Mouse (Mus musculus) embryonic facial prominence, embryonic 11.5 days (tissue): Measurements from ENCODE around the gene Taar8c. TPM values are rescaled to one million over a fixed set of nuclear protein-coding genes. Genes with fewer than 3 reads are reported as not detected.
"Not testable (repeated sequence)": the region's sequence is repeated elsewhere in the genome, so short reads cannot be mapped to it uniquely, and the experiment has no call there.

Source experiments
- ATAC-seq: fragments of 200-750 bp; cut with Nextera tagmentation; replicated peaks from 2 replicates; pipeline ENCODE4 v1.8.0; 2017; ENCODE audit warnings: low read depth; ENCODE audit not compliant: insufficient number of reproducible peaks, low FRiP score, low TSS enrichment
- DNase-seq: peaks from one replicate; pipeline ENCODE4 v3.0.0-alpha.2; 2015; ENCODE audit warnings: low spot score
- H3K27ac ChIP-seq: fragments of 300-500 bp; sonication (generic); replicated peaks from 2 replicates; pipeline ENCODE4 v1.5.1; 2014; ENCODE audit warnings: mild to moderate bottlenecking, low read depth, low read length, control low read depth
- H3K27me3 ChIP-seq: fragments of 300-500 bp; sonication (generic); 2 replicates; pipeline ENCODE4 v1.6.1; 2014; ENCODE audit warnings: mild to moderate bottlenecking, low read length, moderate library complexity, mixed read lengths; ENCODE audit not compliant: control insufficient read depth, insufficient read depth
- H3K36me3 ChIP-seq: fragments of 300-500 bp; sonication (generic); replicated peaks from 2 replicates; pipeline ENCODE4 v1.6.1; 2014; ENCODE audit warnings: low read depth, mild to moderate bottlenecking, low read length, moderate library complexity, mixed read lengths; ENCODE audit not compliant: control insufficient read depth, insufficient read depth
- H3K4me1 ChIP-seq: fragments of 300-500 bp; sonication (generic); 2 replicates; pipeline ENCODE4 v1.6.1; 2014; ENCODE audit warnings: low read length, mixed read lengths; ENCODE audit not compliant: control insufficient read depth, insufficient read depth
- H3K4me2 ChIP-seq: fragments of 300-500 bp; sonication (generic); 2 replicates; pipeline ENCODE4 v1.6.1; 2014; ENCODE audit warnings: low read depth, mild to moderate bottlenecking, control low read depth, low read length, moderate library complexity
- H3K4me3 ChIP-seq: fragments of 300-500 bp; sonication (generic); 2 replicates; pipeline ENCODE4 v1.5.1; 2014; ENCODE audit warnings: low read depth, low read length, control low read depth
- H3K9ac ChIP-seq: fragments of 300-500 bp; sonication (generic); replicated peaks from 2 replicates; pipeline ENCODE4 v1.6.1; 2014; ENCODE audit warnings: mild to moderate bottlenecking, control low read depth, low read length
- H3K9me3 ChIP-seq: fragments of 300-500 bp; sonication (generic); replicated peaks from 2 replicates; pipeline ENCODE4 v1.6.1; 2016; ENCODE audit warnings: mild to moderate bottlenecking, low read length, inconsistent platforms, mixed read lengths; ENCODE audit not compliant: control insufficient read depth
- WGBS: fragments of 180-500 bp; shearing (Covaris S2); extraction: QIAGEN DNeasy Blood & Tissue Kit; methylation state at CpG from one replicate; pipeline ENCODE4 v1.1.7; 2014; 5-methylcytosine and 5-hydroxymethylcytosine counted together
- polyA plus RNA-seq: library from polyadenylated mRNA; unstranded; fragments of >200 nt; fragmentation: Nextera tagmentation; extraction: Ambion mirVana; gene quantifications from 2 replicates; pipeline ENCODE4 v1.2.1, GENCODE M21; 2014

Taar8c gene
- polyA plus RNA-seq, 1 experiment from 2014 or later = not detected

DNA sequence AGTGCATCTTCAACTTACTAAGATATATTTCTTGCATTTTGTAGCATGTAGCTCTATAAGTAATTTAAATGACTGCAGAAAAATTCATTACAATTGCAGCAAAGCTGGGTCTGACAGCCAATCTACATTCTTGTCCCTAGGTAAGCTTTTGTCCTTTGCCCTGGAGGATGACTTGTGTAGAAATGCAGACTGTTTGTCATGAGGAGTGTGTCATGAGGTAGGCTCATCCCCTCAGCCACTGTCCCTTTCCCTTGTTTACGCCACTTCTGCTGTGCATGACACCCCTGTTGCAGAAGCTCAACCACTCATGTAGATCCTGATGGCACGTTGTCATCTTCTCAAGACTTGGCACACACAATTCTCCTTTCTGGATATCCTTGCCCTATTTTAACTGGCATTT lies 14.5 kb downstream of the Taar8c start:
- Histone ChIP-seq H3K4me2 (no peak overlapping the region), H3K4me1 (no peaks in the 10 kb centered on the region), H3K36me3 (no peaks in the 10 kb centered on the region), H3K27ac (no peak overlapping the region), H3K27me3 (no peaks in the 10 kb centered on the region), H3K9me3 (no peaks in the 10 kb centered on the region), H3K4me3 (no peak overlapping the region), H3K9ac (no peak overlapping the region)
- DNase-seq (no peak), ATAC-seq (no peak)
- 93% methylated on average over 2 of the region's 2 CpGs for WGBS

DNA sequence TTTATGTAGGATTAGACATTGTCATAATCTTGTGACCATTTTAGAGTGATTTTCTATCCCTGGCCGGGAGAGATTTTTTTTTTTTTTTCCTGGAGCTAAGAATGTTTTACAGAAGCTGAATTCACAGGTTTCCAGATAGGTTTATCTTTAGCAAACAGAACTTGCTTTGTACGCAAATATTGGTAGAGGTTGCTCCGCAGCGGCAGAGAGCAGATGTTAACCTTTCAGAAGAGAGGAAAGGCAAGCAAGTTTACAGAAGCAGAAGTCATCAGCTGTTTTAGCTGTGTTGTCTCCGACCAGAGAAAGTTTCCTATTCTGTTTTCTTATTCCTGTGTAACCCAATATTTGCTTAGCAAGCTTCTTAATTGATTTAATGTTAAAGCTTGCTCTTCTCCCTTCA lies 15.2 kb downstream of the Taar8c start:
- H3K9me3 ChIP-seq = no peaks in the 10 kb centered on the region
- H3K4me3 ChIP-seq = no peak overlapping the region
- no peak overlapping the region for H3K9ac ChIP-seq
- ATAC-seq = no peak
- no peak overlapping the region for H3K4me2 ChIP-seq
- no peak for DNase-seq
- no peaks in the 10 kb centered on the region for H3K27me3 ChIP-seq
- no peaks in the 10 kb centered on the region for H3K36me3 ChIP-seq
- 83% methylated on average over 5 of the region's 5 CpGs for WGBS
- no peak overlapping the region for H3K27ac ChIP-seq
- H3K4me1 ChIP-seq = no peaks in the 10 kb centered on the region

DNA sequence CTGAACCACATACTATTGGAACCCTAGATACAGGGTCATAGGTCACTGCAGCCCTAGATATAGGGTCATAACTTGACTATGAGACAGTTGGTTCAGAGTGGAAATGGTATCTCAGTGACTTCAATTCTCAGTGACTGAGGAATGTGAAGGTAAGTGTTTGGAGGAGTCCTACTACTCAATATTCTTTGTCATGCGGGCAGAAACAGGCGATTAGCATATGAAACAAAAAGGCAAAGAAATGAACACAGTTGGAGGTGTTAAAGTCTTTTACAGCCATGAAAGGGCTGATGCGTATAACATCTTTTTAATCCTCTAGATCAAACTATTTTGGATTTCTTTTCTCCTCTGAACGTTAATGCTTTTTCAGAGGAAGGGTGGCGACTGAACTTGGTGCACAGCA lies 15.8 kb downstream of the Taar8c start:
- H3K27me3 ChIP-seq = no peaks in the 10 kb centered on the region
- 76% methylated on average over 5 of the region's 5 CpGs for WGBS
- no peak overlapping the region for H3K9ac ChIP-seq
- no peaks in the 10 kb centered on the region for H3K36me3 ChIP-seq
- no peak overlapping the region for H3K27ac ChIP-seq
- H3K4me2 ChIP-seq = no peak overlapping the region
- no peak for DNase-seq
- H3K4me3 ChIP-seq = no peak overlapping the region
- H3K9me3 ChIP-seq = no peaks in the 10 kb centered on the region
- H3K4me1 ChIP-seq = no peaks in the 10 kb centered on the region
- ATAC-seq = no peak

- no peaks in the 10 kb centered on the region for H3K9me3 ChIP-seq
- H3K4me1 ChIP-seq = no peaks in the 10 kb centered on the region
- H3K4me2 ChIP-seq = no peak overlapping the region
- H3K9ac ChIP-seq = no peak overlapping the region
- no peaks in the 10 kb centered on the region for H3K36me3 ChIP-seq
- 36% methylated on average over 3 of the region's 3 CpGs for WGBS
- no peak overlapping the region for H3K4me3 ChIP-seq
- H3K27ac ChIP-seq = no peak overlapping the region
- H3K27me3 ChIP-seq = no peaks in the 10 kb centered on the region
- DNase-seq (peak; percentile 67), ATAC-seq (no peak)
These were observed 21.5 kb downstream of the Taar8c start for GRCm38 (mm10) chr10:24080166-24080565.

DNA sequence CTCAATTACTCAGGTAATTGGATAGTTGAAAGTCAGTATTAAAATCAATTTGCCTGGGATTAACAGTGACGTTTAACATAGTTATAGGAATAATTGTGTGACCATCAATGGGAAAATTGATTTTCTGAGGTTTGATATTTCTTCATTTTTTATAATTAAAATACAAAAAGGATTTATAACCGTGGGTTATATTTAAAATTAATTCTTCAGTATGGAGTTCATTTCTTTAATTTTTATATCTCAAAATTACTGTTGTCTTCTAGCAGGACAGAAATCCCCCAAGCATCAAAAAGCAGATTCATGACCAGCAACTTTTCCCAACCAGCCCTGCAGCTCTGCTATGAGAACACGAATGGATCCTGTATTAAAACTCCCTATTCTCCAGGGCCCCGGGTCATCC lies 25.5 kb downstream of the Taar8c start, which contains the start of gene Taar8a:
Gene Taar8a (plus strand): TSS at position 301 of the 400 bp plus-strand sequence.
- 86% methylated on average over 2 of the region's 4 CpGs for WGBS
- not testable (repeated sequence) for ATAC-seq, H3K9ac ChIP-seq

DNA sequence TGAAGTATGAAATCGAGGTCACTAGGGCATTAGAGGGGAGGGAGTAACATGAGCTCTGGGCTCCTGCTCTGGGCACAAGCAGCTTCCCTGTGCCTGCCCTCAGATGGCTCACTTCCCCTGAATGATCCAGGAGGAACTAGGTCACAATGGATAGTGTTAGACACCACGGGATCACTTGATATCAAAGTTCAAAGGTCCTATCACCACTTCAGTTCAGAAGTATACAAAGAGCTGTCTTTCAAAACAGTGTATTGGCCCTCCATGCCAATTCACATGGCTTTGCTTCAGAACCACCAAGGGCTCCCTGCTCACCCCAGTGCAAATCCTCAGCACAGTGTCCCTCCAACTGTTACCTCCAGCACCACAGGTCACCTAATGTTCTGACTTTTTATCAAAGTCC lies 27.0 kb downstream of the Taar8c start:
- not testable (repeated sequence) for DNase-seq, H3K27ac ChIP-seq, H3K36me3 ChIP-seq, H3K4me1 ChIP-seq, H3K9me3 ChIP-seq, H3K27me3 ChIP-seq, H3K4me2 ChIP-seq, ATAC-seq, H3K4me3 ChIP-seq, H3K9ac ChIP-seq
- 35% methylated on average over 2 of the region's 2 CpGs for WGBS

More for the DNA sequence above, 25.5 kb downstream of the Taar8c start, which contains the start of gene Taar8a:
- not testable (repeated sequence) for H3K36me3 ChIP-seq, H3K9me3 ChIP-seq, H3K27ac ChIP-seq, H3K27me3 ChIP-seq, DNase-seq, H3K4me3 ChIP-seq, H3K4me1 ChIP-seq, H3K4me2 ChIP-seq

- Histone ChIP-seq H3K36me3 (no peaks in the 10 kb centered on the region), H3K9me3 (no peaks in the 10 kb centered on the region), H3K4me1 (no peaks in the 10 kb centered on the region), H3K9ac (no peak overlapping the region), H3K27me3 (no peaks in the 10 kb centered on the region), H3K4me3 (no peak overlapping the region), H3K4me2 (no peak overlapping the region), H3K27ac (no peak overlapping the region)
- WGBS = 84% methylated on average over 3 of the region's 3 CpGs
- no peak for DNase-seq
- ATAC-seq = no peak
These were observed 42.7 kb downstream of the Taar8c start for GRCm38 (mm10) chr10:24058986-24059385.

GRCm38 (mm10) chr10:24052039-24052438 lies 49.7 kb downstream of the Taar8c start:
- H3K27ac ChIP-seq = no peak overlapping the region
- ATAC-seq = no peak
- H3K9me3 ChIP-seq = no peaks in the 10 kb centered on the region
- no peak overlapping the region for H3K4me3 ChIP-seq
- no peak overlapping the region for H3K4me2 ChIP-seq
- H3K36me3 ChIP-seq = no peaks in the 10 kb centered on the region
- no peaks in the 10 kb centered on the region for H3K27me3 ChIP-seq
- DNase-seq = no peak
- H3K9ac ChIP-seq = no peak overlapping the region
- 59% methylated on average over 5 of the region's 5 CpGs for WGBS
- no peaks in the 10 kb centered on the region for H3K4me1 ChIP-seq
